Mouse (Mus musculus): Measurements from ENCODE around the gene Hist1h1t. TPM values are rescaled to one million over a fixed set of nuclear protein-coding genes. Genes with fewer than 3 reads are reported as not detected.
A peak's percentile ranks its signal among the peaks of the same experiment; 100 is the strongest.
"Not testable (repeated sequence)": the region's sequence is repeated elsewhere in the genome, so short reads cannot be mapped to it uniquely, and the experiment has no call there.

Gene Hist1h1t
- polyA plus RNA-seq (2012; rRNA removed), result not detected in 2 replicates

DNA sequence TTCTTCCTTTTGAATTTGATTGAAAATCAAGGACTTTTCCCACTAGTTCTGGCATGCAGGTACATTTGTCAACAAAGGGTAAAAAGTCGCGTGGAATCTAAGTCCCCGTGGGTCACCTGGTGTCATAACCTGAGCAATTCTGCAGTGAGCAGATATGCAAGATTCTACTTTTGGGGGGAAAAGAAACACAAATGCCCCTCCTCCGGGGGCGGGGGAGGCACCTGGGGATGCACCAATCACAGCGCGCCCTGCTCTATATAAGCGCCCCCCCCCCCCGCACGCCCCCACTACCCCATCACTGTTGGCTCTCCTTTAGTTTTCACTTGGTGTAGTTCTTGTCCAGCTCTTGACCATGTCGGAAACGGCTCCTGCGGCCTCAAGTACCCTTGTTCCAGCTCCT lies at the start of gene Hist1h1t:
Gene Hist1h1t (plus strand): TSS at position 301 of the 400 bp plus-strand sequence.
- DNase-seq (ENCODE audit: low spot score), result no peak

DNA sequence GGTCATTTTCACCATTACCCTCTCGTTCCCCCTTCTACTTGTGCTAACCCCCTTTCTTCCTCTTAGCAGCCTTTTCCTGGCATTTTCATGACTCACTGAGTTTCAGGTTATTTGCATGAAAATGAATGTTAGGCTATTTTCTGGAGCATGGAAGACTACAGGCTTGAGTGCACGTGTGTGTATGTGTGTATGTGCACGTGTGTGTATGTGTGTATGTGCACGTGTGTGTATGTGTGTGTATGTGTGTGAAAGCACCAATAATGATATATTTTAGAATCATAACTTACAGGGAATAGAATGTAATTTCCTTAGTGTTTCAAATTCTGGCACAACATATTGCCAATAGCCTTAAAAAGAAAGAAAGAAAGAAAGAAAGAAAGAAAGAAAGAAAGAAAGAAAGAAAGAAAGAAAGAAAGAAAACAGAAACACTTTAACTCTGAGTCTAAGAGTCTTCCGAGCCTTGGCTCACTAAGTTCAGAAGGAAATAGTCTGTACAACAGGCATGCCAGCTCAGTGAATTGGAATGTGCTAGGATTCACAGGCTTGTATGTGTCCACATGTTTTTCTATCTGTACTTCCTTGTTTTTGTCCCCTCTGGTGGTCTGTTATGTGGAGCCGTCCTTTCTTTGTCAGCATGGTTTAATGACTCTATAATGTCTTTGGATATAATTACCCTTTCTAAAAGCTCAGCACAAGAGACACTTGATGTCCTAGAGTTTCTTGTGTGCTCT lies 35.8 kb upstream of the Hist1h1t start:
- DNase-seq (ENCODE audit: low spot score), result no peak

DNA sequence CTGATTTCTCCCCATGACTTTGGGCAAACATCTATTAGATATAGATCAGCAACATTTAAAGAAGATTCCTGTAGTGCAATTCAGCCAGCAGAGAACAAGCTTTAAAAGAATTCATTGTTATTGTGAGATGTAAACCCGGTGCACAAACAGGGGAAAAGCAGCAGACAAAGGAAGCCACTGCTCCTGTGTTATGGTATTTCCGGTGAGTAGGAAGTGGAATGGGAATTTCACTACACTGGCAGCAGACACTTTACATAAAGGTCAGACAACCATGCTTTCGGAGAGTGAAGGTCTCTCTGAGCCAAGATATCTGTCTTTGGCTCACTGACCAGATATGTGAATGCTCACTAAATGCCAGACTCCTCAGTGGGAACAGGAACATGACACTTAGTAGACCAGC lies 33.1 kb upstream of the Hist1h1t start:
- no peak for DNase-seq (ENCODE audit: low spot score)

DNA sequence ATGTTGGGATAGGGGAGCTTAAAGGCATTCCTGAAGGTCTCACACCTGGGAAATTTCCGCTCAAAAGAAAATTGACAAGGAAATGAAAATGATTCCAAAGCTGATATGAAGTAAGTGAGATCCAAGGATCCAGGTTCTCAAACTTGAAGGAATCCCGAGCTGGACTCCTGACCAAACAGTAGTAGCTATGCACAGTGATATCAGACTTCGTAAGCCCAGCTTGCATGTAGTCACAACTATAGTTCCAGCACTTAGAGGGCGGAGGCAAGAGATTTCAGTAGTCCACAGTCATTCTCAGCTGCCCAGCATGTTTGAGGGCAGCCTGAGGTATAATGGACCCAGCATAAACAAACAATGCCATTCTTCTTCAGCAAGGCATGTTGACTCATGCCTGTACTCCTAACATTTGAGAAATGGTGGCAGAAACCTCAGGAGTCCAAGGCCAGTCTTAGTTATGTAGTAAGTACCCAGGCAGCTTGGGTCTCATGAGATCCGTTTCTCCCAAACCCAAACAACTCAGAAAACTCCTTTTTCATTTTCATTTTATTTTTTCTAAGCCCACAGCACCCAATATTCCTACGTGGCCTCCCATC lies 13.5 kb upstream of the Hist1h1t start:
- DNase-seq (ENCODE audit: low spot score), result no peak

DNA sequence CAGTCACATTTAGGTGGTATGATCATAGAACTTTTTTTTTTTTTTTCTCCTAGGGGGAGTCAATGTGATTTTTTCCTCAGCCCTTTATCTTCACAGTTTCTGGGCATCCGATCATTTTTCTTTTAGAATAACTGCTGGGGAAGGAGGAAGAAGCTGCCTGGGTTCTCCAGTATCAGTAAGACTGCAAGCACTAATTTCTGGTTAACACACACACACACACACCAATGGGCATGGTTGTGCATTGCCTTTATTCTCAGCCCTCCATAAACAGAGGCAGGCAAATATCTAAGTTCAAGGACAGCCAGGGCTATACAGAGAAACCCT lies 13.0 kb upstream of the Hist1h1t start:
- DNase-seq (ENCODE audit: low spot score), result no peak

DNA sequence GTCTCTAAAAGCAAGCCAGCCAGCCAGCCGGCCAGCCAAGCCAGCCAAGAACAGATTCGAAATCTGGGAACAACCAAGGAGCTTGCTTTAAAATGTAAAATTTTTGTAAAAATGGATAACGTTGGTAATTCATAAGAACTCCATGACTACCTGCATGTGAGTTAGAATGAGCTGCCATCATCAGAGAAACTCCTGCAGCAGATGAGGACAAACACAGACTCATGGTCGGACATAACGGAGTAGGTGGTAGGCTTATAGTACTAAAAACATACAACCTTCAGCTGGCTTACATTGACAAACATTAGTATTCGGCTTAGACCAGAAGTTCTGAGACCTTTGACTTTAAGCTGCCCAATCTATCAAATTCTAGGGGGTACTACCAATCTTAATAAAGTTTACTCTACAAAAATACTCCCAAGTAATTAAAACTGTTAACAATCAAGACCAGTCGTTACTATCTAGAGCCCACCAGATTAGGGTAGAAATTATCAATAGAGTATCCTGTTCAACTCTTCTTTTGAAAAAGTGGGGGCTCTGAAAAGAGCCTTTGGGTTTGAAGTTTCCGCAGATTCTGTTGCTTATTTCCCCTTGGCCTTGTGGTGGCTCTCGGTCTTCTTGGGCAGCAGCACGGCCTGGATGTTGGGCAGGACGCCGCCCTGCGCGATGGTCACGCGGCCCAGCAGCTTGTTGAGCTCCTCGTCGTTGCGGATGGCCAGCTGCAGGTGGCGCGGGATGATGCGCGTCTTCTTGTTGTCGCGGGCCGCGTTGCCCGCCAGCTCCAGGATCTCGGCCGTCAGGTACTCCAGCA lies 12.5 kb upstream of the Hist1h1t start:
- not testable (repeated sequence) for DNase-seq (ENCODE audit: low spot score)

DNA sequence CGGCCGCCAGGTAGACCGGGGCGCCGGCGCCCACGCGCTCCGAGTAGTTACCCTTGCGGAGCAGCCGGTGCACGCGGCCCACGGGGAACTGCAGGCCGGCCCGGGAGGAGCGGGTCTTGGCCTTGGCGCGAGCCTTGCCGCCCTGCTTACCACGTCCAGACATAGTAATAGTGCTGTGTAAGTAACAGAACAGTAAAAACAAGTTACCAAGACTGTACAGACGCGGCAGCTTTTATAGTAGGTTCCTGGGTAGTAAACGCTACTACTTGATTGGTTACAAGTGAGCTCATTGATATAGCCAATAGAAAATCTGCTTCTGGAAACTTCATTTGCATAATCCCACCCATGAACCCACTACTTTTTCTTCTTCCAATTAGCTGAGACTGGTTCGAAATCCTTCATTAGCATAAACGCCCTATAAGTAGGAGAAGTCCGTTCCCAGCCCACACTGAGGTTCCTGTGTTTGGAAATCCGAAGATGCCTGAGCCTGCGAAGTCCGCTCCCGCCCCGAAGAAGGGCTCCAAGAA lies 11.8 kb upstream of the Hist1h1t start, which contains the start of the genes Hist1h2ac and Hist1h2bc:
Gene Hist1h2ac (minus strand): TSS at position 194 of the 527 bp plus-strand sequence.
Gene Hist1h2bc (plus strand): TSS at position 445 of the 527 bp plus-strand sequence.
- peak; percentile 61 for DNase-seq (ENCODE audit: low spot score)

DNA sequence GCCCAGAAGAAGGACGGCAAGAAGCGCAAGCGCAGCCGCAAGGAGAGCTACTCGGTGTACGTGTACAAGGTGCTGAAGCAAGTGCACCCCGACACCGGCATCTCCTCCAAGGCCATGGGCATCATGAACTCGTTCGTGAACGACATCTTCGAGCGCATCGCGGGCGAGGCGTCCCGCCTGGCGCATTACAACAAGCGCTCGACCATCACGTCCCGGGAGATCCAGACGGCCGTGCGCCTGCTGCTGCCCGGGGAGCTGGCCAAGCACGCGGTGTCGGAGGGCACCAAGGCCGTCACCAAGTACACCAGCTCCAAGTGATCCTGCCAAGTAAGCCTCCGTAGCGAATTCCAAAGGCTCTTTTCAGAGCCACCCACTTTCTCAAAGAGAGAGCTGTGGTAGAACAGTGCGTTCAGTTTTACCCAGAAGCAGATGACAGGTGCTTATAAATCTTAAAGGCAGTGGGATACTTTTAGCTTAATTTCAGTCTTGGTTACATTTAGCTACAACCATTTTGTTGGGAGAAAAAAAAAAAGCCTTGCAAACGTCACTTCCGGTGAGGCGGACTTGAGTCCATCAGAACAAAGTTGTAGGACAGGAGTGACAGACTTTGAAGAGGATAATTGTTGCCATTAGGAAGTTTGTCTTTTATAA lies 11.2 kb upstream of the Hist1h1t start:
- not testable (repeated sequence) for DNase-seq (ENCODE audit: low spot score)

DNA sequence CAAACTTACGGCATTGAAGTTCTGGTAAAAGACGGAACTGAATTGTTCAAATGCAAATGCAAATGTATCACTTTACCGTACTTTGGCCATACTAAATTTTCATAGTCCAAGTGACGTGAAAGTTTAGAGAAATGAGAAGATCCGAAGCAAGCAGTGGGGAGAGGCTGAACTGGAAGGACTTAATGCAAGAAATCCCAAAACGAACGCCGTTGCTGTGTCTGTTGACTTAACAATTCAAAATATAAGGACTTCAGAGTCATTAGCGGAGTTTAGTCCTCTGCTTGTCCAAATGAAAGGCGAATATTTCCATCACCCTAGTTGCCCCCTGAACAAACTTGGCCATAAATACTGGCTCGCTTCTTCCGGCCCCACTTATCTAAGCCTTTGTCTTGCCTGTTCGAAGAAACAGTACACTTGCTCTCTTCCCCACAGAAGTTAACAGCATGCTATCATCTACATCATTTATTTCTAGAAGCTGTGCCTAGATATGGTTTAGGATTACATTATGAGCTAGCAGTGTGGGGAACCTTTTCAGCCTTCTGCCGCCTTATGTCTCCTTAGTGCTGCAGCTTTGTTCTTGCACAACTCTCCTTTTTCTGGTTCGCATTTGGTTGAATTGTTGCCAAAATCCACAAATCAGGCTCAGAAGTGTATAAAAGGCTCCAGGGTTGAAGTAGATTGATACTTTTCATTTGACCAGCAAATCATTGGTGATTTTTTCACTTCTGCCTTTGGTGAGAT lies 10.3 kb upstream of the Hist1h1t start:
- DNase-seq (ENCODE audit: low spot score), result no peak

DNA sequence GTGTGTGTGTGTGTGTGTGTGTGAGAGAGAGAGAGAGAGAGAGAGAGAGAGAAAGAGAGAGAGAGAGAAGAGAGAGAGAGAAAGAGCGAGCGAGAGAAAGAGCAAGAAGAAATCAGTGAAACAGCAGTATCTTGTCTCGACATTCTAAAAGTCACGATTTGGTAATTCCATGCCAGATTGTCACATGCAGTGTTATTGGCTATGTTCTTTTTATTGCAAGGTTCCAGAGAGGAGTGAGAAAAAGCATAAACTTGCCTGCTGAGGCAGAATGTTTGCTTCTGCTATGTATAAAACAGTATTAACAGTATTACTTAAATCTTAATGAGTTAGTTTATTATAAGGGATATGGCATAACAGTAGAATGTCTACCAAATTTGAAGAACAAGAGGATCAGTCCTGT lies 9.6 kb upstream of the Hist1h1t start:
- DNase-seq (ENCODE audit: low spot score), result no peak

DNA sequence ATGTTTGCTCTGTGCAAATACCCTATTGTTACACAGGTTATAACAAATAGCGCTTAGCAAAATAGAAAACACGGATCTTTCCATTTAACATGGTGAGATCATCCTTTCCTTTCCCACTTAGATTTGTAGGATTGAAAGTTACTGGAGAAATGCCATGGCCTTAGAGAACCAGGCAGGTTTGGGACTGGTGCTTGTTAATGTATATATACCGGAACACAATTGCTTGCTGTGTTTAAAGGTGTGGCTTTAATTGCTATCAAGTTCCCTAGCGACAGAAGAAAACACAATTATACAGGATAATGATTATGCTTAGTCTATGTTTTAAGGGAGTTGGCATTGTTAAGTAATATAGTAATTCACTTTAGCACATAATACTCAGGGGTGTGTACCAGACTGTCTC lies 8.4 kb upstream of the Hist1h1t start:
- no peak for DNase-seq (ENCODE audit: low spot score)

DNA sequence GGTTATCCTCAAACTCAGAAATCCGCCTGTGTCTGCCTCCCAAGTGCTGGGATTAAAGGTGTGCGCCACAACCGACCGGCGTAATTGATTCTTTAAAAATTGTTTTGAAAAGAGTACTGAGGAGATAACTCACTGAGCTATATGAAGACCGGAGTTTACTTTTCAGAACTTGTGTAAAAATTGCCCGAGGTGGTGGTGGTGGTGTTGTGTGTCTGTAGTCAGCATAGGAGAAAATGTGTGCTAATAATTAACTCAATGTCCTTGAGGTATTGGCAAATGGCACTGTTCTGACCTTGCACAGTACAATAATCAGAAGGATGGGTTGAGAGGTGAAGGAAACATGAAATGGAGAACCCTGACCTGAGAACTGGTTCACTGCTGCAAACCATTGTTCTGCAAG lies 7.7 kb upstream of the Hist1h1t start:
- DNase-seq (ENCODE audit: low spot score), result no peak

DNA sequence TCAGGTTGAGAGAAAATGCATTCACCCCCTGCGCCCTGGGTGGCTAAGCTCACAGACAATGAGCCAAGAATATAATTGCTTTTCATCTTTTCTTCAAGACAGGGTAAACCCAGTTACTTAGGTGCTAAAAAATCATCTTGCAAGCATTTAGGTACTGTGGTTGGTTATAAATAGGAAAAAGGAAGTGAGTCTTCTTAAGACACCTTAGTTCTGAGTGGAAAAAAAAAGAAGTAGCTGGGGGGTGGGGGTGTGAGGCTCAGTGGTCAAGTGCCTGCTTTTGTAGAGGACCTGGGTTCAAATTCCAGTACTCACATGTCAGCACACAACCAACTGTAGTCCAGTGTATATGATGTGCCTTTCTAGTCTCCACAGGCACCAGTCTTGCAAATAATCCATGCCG lies 6.7 kb upstream of the Hist1h1t start:
- no peak for DNase-seq (ENCODE audit: low spot score)

DNA sequence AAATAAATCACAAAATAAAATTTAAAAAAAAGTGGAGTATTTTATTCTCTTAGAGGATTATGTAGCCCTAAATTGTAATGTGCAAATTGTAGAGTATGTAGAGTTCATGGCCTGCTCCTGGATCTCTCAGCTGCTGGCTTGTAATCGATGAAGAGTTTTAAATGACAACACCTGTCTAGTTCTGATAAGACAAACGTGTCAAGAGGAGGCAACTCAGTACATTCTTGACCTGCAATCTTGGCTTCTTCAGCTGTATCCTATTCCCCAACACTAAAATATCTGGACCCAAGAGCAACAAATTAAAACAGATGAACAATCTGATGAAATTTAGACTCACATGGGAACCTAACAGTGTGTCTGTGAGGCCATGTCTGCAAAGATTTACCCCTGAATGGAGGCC lies 6.2 kb upstream of the Hist1h1t start:
- no peak for DNase-seq (ENCODE audit: low spot score)

DNA sequence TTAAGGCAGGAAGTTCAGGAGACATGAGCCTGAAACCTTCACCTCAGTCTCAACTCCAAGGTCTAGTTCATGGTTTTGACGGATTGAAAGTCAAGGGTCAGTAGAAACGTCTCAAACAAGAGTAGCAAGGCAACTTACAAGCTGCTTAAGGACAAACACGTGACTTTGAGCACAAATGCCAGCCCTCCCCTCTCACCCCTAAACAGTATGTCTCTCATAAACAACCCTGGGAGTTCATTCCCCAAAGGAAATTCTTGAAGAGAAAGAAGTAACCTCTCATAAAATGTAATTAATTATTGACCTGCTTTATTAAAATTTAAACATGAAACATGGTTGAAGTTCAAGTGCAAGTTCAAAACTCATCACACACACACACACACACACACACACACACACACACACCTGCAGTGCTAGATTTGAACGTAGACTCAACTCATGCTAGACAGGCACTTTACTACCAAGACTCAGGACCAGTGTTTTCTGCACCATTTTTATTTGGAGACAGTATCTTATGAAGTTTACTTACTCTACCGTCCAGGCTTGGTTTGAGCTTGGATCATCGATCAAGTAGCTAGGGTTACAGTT lies 1.7 kb upstream of the Hist1h1t start:
- DNase-seq (ENCODE audit: low spot score), result no peak

DNA sequence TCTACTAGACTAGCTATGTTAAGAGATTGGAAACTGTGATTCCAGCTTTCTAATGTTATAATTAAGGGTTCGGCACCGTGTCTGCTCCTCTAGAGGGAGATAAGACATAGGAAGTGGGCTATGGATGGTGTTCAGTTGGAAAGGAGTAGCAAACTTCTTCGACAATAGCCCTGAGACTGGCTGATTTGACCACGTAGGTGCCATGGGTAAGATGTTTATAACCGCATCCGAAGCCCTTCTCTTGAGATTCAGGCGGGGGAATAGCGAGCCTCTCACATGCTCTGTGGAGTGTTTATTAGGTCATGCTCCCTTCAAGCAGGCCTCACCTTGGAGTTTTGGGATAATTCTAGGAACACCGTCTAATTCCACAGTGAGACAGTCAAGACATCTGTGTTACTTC lies 658 bp upstream of the Hist1h1t start:
- no peak for DNase-seq (ENCODE audit: low spot score)

DNA sequence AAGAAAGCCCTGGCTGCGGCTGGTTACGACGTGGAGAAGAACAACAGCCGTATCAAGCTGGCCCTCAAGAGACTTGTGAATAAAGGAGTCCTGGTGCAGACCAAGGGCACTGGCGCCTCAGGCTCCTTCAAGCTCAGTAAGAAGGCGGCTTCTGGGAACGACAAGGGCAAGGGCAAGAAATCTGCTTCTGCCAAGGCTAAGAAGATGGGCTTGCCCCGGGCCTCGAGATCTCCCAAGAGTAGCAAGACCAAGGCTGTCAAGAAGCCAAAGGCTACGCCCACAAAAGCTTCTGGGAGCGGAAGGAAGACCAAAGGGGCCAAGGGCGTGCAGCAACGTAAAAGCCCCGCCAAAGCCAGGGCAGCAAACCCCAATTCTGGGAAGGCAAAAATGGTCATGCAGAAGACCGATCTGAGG lies 454 bp downstream of the Hist1h1t start:
- no peak for DNase-seq (ENCODE audit: low spot score)

DNA sequence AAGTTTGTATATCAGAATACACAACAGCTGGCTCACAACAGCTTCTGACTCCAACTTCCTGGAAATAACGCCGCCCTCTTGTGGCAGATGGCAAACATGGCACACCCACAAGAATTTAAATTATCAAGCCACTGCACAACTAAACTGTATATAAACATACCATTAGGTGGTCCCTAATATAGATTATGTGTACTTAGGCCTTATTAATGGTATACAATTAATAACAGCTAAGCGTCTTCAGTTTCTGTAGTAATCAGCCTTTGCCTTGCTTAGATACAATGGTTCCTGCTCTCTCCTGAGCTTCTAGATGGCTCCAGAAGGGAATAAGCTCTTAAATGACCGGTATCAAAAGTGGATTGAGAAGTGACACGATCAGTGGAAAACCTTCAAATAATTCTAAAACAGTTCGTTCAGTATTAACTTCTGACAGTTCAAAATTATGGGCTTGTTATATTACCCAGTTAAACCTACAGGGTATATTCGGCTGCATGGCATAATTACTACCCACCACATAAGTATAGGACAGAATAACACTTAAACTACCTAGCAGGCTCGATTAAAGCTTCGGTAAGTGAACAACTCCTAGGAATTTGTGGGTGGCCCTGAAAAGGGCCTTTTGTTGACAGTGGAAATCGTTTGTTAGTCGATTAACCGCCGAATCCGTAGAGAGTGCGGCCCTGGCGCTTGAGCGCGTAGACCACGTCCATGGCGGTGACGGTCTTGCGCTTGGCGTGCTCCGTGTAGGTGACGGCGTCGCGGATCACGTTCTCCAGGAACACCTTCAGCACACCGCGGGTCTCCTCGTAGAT lies 2.1 kb downstream of the Hist1h1t start:
- DNase-seq (ENCODE audit: low spot score), result no peak

DNA sequence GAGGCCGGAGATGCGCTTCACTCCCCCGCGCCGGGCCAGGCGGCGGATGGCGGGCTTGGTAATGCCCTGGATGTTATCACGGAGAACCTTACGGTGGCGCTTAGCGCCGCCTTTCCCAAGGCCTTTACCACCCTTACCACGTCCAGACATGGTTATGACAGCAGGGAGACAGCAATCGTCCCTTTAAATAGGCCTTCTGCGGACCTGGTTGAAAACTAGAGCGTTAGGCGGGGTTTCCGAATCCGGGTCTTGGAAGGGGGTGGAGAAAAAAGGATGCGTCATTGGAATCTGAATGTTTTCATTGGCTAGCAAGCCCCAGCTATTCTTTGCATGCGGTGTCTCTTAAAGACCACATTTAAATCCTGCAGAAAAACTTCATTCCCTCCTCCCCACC lies 2.7 kb downstream of the Hist1h1t start, which contains the start of gene Hist1h4c:
Gene Hist1h4c (minus strand): TSS at position 155 of the 394 bp plus-strand sequence.
- peak; percentile 96 for DNase-seq (ENCODE audit: low spot score)

DNA sequence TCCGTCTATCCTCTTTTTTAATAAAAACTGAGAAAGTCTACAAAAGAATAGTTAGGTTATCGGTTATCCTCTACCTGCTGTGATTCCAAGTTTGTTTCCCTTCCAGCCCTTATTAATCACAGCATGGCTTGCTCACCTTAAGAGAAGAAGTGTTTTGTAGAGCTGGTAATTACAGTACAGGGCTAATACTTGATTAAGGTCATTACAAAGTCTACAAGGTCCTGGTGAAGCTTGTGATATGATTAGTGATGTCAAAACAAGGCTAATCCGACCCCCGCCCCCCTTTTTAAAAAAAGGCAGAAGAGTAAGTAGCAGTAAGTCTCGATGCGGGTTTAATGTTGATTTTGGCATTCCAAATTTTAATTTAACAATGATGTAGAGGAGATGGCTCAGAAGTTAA lies 3.4 kb downstream of the Hist1h1t start:
- DNase-seq (ENCODE audit: low spot score), result no peak
